Mouse (Mus musculus) lung, embryonic 14.5 days (tissue): Measurements from ENCODE around the gene Gm17334. TPM values are rescaled to one million over a fixed set of nuclear protein-coding genes. Genes with fewer than 3 reads are reported as not detected.

Experiments used
- ATAC-seq: fragments of 200-750 bp; cut with Nextera tagmentation; 2 replicates; pipeline ENCODE4 v1.8.0; 2017; ENCODE audit warnings: mild to moderate bottlenecking, moderate TSS enrichment, moderate library complexity; ENCODE audit not compliant: insufficient read depth
- DNase-seq: peaks from one replicate; pipeline ENCODE4 v3.0.0-alpha.2; 2015
- H3K27ac ChIP-seq: fragments of 300-500 bp; sonication (generic); 2 replicates; pipeline ENCODE4 v1.5.1; 2014; ENCODE audit warnings: low read depth, mild to moderate bottlenecking, moderate library complexity
- H3K27me3 ChIP-seq: fragments of 300-500 bp; sonication (generic); 2 replicates; pipeline ENCODE4 v1.6.1; 2014; ENCODE audit warnings: low read length, control low read depth; ENCODE audit not compliant: insufficient read depth
- H3K36me3 ChIP-seq: fragments of 300-500 bp; sonication (generic); 2 replicates; pipeline ENCODE4 v1.6.1; 2014; ENCODE audit warnings: control low read depth; ENCODE audit not compliant: insufficient read depth
- H3K4me1 ChIP-seq: fragments of 300-500 bp; sonication (generic); 2 replicates; pipeline ENCODE4 v1.6.1; 2014; ENCODE audit warnings: antibody characterized with exemption, control low read depth; ENCODE audit not compliant: insufficient read depth
- H3K4me2 ChIP-seq: fragments of 300-500 bp; sonication (generic); 2 replicates; pipeline ENCODE4 v1.6.1; 2014; ENCODE audit warnings: mild to moderate bottlenecking
- H3K4me3 ChIP-seq: fragments of 300-500 bp; sonication (generic); 2 replicates; pipeline ENCODE4 v1.5.1; 2014; ENCODE audit warnings: low read depth, low read length
- H3K9ac ChIP-seq: fragments of 300-500 bp; sonication (generic); 2 replicates; pipeline ENCODE4 v1.6.1; 2014
- H3K9me3 ChIP-seq: fragments of 300-500 bp; sonication (generic); 2 replicates; pipeline ENCODE4 v1.6.1; 2016; ENCODE audit warnings: low read depth, low read length, control low read depth
- CTCF ChIP-seq: IDR thresholded peaks from 2 replicates; pipeline ENCODE4 v1.5.1; 2016; ENCODE audit warnings: antibody characterized with exemption, low read depth
- WGBS: fragments of 180-500 bp; shearing (Covaris S2); extraction: QIAGEN DNeasy Blood & Tissue Kit; methylation state at CpG from one replicate; pipeline ENCODE4 v1.1.7; 2014; 5-methylcytosine and 5-hydroxymethylcytosine counted together
- polyA plus RNA-seq: library from polyadenylated mRNA; unstranded; fragments of >200 nt; fragmentation: Nextera tagmentation; extraction: Ambion mirVana; gene quantifications from 2 replicates; pipeline ENCODE4 v1.2.1, GENCODE M21; 2014

Gm17334 gene
- polyA plus RNA-seq, 1 experiment from 2014 or later: 0.28 TPM

- Histone ChIP-seq H3K4me2 (no peak overlapping the region), H3K27me3 (no peaks in the 10 kb centered on the region), H3K36me3 (no peaks in the 10 kb centered on the region), H3K4me1 (no peaks in the 10 kb centered on the region), H3K4me3 (no peak overlapping the region), H3K9ac (no peak overlapping the region), H3K27ac (no peak overlapping the region), H3K9me3 (no peaks in the 10 kb centered on the region)
- DNase-seq (no peak), ATAC-seq (no peak)
- TF ChIP-seq CTCF: no peak
- WGBS: 46% methylated on average over 3 of the region's 3 CpGs
Measured at GRCm38 (mm10) chr11:53814810-53815209, 41.8 kb upstream of the Gm17334 start.

- no peak for DNase-seq
- no peak overlapping the region for H3K4me3 ChIP-seq
- no peak overlapping the region for H3K9ac ChIP-seq
- 79% methylated on average over 16 of the region's 16 CpGs for whole genome bisulfite sequencing
- no peak for TF ChIP-seq CTCF
- no peaks in the 10 kb centered on the region for H3K36me3 ChIP-seq
- ATAC-seq: no peak
- H3K4me1 ChIP-seq: no peaks in the 10 kb centered on the region
- H3K4me2 ChIP-seq: no peak overlapping the region
- no peaks in the 10 kb centered on the region for H3K27me3 ChIP-seq
- H3K27ac ChIP-seq: no peak overlapping the region
- H3K9me3 ChIP-seq: no peaks in the 10 kb centered on the region
Measured at GRCm38 (mm10) chr11:53813001-53813868, 40.2 kb upstream of the Gm17334 start.

GRCm38 (mm10) chr11:53811312-53811711 lies 38.3 kb upstream of the Gm17334 start:
- no peak overlapping the region for H3K9ac ChIP-seq
- no peak for DNase-seq
- TF ChIP-seq CTCF: no peak
- no peaks in the 10 kb centered on the region for H3K27me3 ChIP-seq
- no peak overlapping the region for H3K4me2 ChIP-seq
- H3K9me3 ChIP-seq: no peaks in the 10 kb centered on the region
- H3K36me3 ChIP-seq: no peaks in the 10 kb centered on the region
- H3K4me1 ChIP-seq: no peaks in the 10 kb centered on the region
- WGBS: 76% methylated on average over 3 of the region's 3 CpGs
- H3K4me3 ChIP-seq: no peak overlapping the region
- H3K27ac ChIP-seq: no peak overlapping the region
- no peak for ATAC-seq

GRCm38 (mm10) chr11:53810749-53811148 lies 37.8 kb upstream of the Gm17334 start:
- H3K27me3 ChIP-seq: no peaks in the 10 kb centered on the region
- 42% methylated on average over 2 of the region's 2 CpGs for WGBS
- no peak overlapping the region for H3K9ac ChIP-seq
- no peak overlapping the region for H3K4me3 ChIP-seq
- H3K27ac ChIP-seq: no peak overlapping the region
- DNase-seq (no peak), ATAC-seq (no peak)
- no peaks in the 10 kb centered on the region for H3K36me3 ChIP-seq
- H3K9me3 ChIP-seq: no peaks in the 10 kb centered on the region
- no peak overlapping the region for H3K4me2 ChIP-seq
- no peak for TF ChIP-seq CTCF
- no peaks in the 10 kb centered on the region for H3K4me1 ChIP-seq

- no peak overlapping the region for H3K9ac ChIP-seq
- no peak for TF ChIP-seq CTCF
- H3K27ac ChIP-seq: no peak overlapping the region
- DNase-seq (no peak), ATAC-seq (no peak)
- no peaks in the 10 kb centered on the region for H3K4me1 ChIP-seq
- H3K4me3 ChIP-seq: no peak overlapping the region
- no peak overlapping the region for H3K4me2 ChIP-seq
- H3K36me3 ChIP-seq: no peaks in the 10 kb centered on the region
- H3K9me3 ChIP-seq: no peaks in the 10 kb centered on the region
- H3K27me3 ChIP-seq: no peaks in the 10 kb centered on the region
- WGBS: 41% methylated on average over 5 of the region's 5 CpGs
Measured at GRCm38 (mm10) chr11:53810156-53810555, 37.2 kb upstream of the Gm17334 start.

GRCm38 (mm10) chr11:53809354-53809753 lies 36.4 kb upstream of the Gm17334 start:
- Histone ChIP-seq H3K4me2 (no peak overlapping the region), H3K4me1 (no peaks in the 10 kb centered on the region), H3K36me3 (no peaks in the 10 kb centered on the region), H3K9ac (no peak overlapping the region), H3K4me3 (no peak overlapping the region), H3K27ac (no peak overlapping the region), H3K9me3 (no peaks in the 10 kb centered on the region), H3K27me3 (no peaks in the 10 kb centered on the region)
- DNase-seq (peak; percentile 36), ATAC-seq (no peak)
- WGBS: 35% methylated on average over 5 of the region's 5 CpGs
- TF ChIP-seq CTCF: no peak

GRCm38 (mm10) chr11:53805786-53806185 lies 32.8 kb upstream of the Gm17334 start:
- Histone ChIP-seq H3K27me3 (no peaks in the 10 kb centered on the region), H3K36me3 (no peaks in the 10 kb centered on the region), H3K9ac (no peak overlapping the region), H3K4me3 (no peak overlapping the region), H3K27ac (no peak overlapping the region), H3K4me1 (no peaks in the 10 kb centered on the region), H3K9me3 (no peaks in the 10 kb centered on the region), H3K4me2 (no peak overlapping the region)
- ATAC-seq: no peak
- WGBS: 70% methylated on average over 9 of the region's 9 CpGs
- DNase-seq: no peak
- TF ChIP-seq CTCF: no peak
